Comparison of ENCODE assay signal across 28 mouse cellular contexts in genomic region chr2:119198049-119198448, GRCm38 (mm10). TPM values are rescaled to one million over a fixed set of nuclear protein-coding genes. Genes with fewer than 3 reads are reported as not detected.
DNase-seq lines count a peak whose midpoint lies in the region; ATAC-seq lines count a peak whose summit lies in the region.
"Had no signal": no experiment of that assay in that cellular context is flagged by ENCODE, and none has a peak within 500 bp of the region (broad histone marks: within the 10 kb centered on the region; RNA-seq: fewer than 3 reads in every experiment).

No protein-coding gene starts in this region.

- H3K4me2 ChIP-seq in midbrain, embryonic 16.5 days (ENCODE audit: low read length) = no peak overlapping the region
- H3K4me2 ChIP-seq: hindbrain, embryonic 12.5 days; kidney, embryonic 15.5 days; liver, embryonic 12.5 days; midbrain, embryonic 15.5 days; neural tube, embryonic 12.5 days had no signal

- no peak overlapping the region for H3K9ac ChIP-seq in midbrain, embryonic 16.5 days (ENCODE audit: low read depth, low read length)
- H3K9ac ChIP-seq: hindbrain, embryonic 12.5 days; kidney, embryonic 15.5 days; liver, embryonic 12.5 days; midbrain, embryonic 15.5 days; neural tube, embryonic 12.5 days had no signal

- DNase-seq in heart, embryonic 10.5 days (ENCODE audit: low spot score) = no peak
- no peak for DNase-seq in heart, adult 9 months (ENCODE audit: low spot score in 2 of 2)
- no peak for DNase-seq in midbrain, embryonic 10.5 days (ENCODE audit: low spot score)
- DNase-seq in limb, embryonic 10.5 days (ENCODE audit: low spot score) = no peak
- DNase-seq in retina, postnatal 7 days (ENCODE audit: low read depth, low spot score) = peak; percentile 34
- DNase-seq: adrenal gland, postnatal 14 days; cerebellum, adult 18-20 months; cerebellum, postnatal 10 days; gastrocnemius, postnatal 14 days; heart, postnatal 14 days; lung, adult 18-20 months; lung, postnatal 4 days; right cerebral cortex, postnatal 14 days; thymus, postnatal 4 days had no signal

- H3K4me1 ChIP-seq in heart, embryonic 10.5 days = peaks cover 24% of the 10 kb centered on the region
- H3K4me1 ChIP-seq in midbrain, embryonic 10.5 days = peaks cover 26% of the 10 kb centered on the region
- no peaks in the 10 kb centered on the region for H3K4me1 ChIP-seq in midbrain, embryonic 16.5 days (ENCODE audit: control insufficient read depth, insufficient read depth, low read length)
- H3K4me1 ChIP-seq in limb, embryonic 10.5 days = peaks cover 50% of the 10 kb centered on the region
- H3K4me1 ChIP-seq: neural tube, embryonic 12.5 days had no signal

- no peak for ATAC-seq in midbrain, embryonic 16.5 days
- ATAC-seq in frontal cortex, adult (ENCODE audit: low TSS enrichment) = no peak
- ATAC-seq: forebrain, embryonic 16.5 days; intestine, embryonic 16.5 days; liver, embryonic 12.5 days; midbrain, embryonic 15.5 days had no signal

- no peaks in the 10 kb centered on the region for H3K9me3 ChIP-seq in heart, embryonic 10.5 days
- no peaks in the 10 kb centered on the region for H3K9me3 ChIP-seq in midbrain, embryonic 10.5 days (replicated peaks)
- no peaks in the 10 kb centered on the region for H3K9me3 ChIP-seq in midbrain, embryonic 16.5 days (replicated peaks; ENCODE audit: control insufficient read depth, low read length, poor library complexity, severe bottlenecking)
- no peaks in the 10 kb centered on the region for H3K9me3 ChIP-seq in limb, embryonic 10.5 days (replicated peaks)
- H3K9me3 ChIP-seq: hindbrain, embryonic 12.5 days; kidney, embryonic 15.5 days; liver, embryonic 12.5 days; megakaryocyte, embryonic 14.5 days; midbrain, embryonic 15.5 days; neural tube, embryonic 12.5 days had no signal

- H3K27me3 ChIP-seq in heart, embryonic 10.5 days (ENCODE audit: insufficient read depth, poor library complexity, severe bottlenecking) = no peaks in the 10 kb centered on the region
- H3K27me3 ChIP-seq in midbrain, embryonic 10.5 days (ENCODE audit: low read depth, poor library complexity, severe bottlenecking) = no peaks in the 10 kb centered on the region
- H3K27me3 ChIP-seq in midbrain, embryonic 16.5 days (ENCODE audit: control insufficient read depth, insufficient read depth, low read depth, low read length) = no peaks in the 10 kb centered on the region
- no peaks in the 10 kb centered on the region for H3K27me3 ChIP-seq in limb, embryonic 10.5 days (ENCODE audit: low read depth, poor library complexity, severe bottlenecking)
- H3K27me3 ChIP-seq: hindbrain, embryonic 12.5 days; kidney, embryonic 15.5 days; liver, embryonic 12.5 days; midbrain, embryonic 15.5 days; neural tube, embryonic 12.5 days had no signal

- 0 out of 2 replicates have a peak overlapping the region, but pooled peaks have one; percentile 8 for H3K27ac ChIP-seq in heart, embryonic 10.5 days
- H3K27ac ChIP-seq in midbrain, embryonic 10.5 days (replicated peaks) = 0 out of 2 replicates have a peak overlapping the region, but pooled peaks have one; percentile 24
- no peak overlapping the region for H3K27ac ChIP-seq in midbrain, embryonic 16.5 days (ENCODE audit: low read length)
- peak overlapping the region; percentile 80 for H3K27ac ChIP-seq in limb, embryonic 10.5 days
- H3K27ac ChIP-seq: hindbrain, embryonic 12.5 days; kidney, embryonic 15.5 days; liver, embryonic 12.5 days; neural tube, embryonic 12.5 days had no signal

- H3K36me3 ChIP-seq in heart, embryonic 10.5 days = no peaks in the 10 kb centered on the region
- no peaks in the 10 kb centered on the region for H3K36me3 ChIP-seq in midbrain, embryonic 10.5 days
- H3K36me3 ChIP-seq in midbrain, embryonic 16.5 days (ENCODE audit: control insufficient read depth, insufficient read depth, low read length) = no peaks in the 10 kb centered on the region
- no peaks in the 10 kb centered on the region for H3K36me3 ChIP-seq in limb, embryonic 10.5 days
- H3K36me3 ChIP-seq: hindbrain, embryonic 12.5 days; kidney, embryonic 15.5 days; liver, embryonic 12.5 days; midbrain, embryonic 15.5 days; neural tube, embryonic 12.5 days had no signal

- H3K4me3 ChIP-seq in heart, embryonic 10.5 days = no peak overlapping the region
- no peak overlapping the region for H3K4me3 ChIP-seq in midbrain, embryonic 10.5 days
- H3K4me3 ChIP-seq in midbrain, embryonic 16.5 days (ENCODE audit: low read depth, low read length) = no peak overlapping the region
- H3K4me3 ChIP-seq in limb, embryonic 10.5 days = no peak overlapping the region
- H3K4me3 ChIP-seq: erythroblast, embryonic 14.5 days; hindbrain, embryonic 12.5 days; kidney, embryonic 15.5 days; liver, embryonic 12.5 days; megakaryocyte, embryonic 14.5 days; midbrain, embryonic 15.5 days; neural tube, embryonic 12.5 days had no signal

- 15% methylated on average over 1 of the region's 1 CpGs for WGBS in heart, embryonic 10.5 days
- WGBS in midbrain, embryonic 10.5 days = 18% methylated on average over 1 of the region's 1 CpGs
- 11% methylated on average over 1 of the region's 1 CpGs for WGBS in midbrain, embryonic 16.5 days
- WGBS in limb, embryonic 10.5 days = 65% methylated on average over 1 of the region's 1 CpGs

RNA-seq across cellular contexts. Expression of gene Zfyve19, which starts 10.4 kb away (rescaled TPM):
- polyA plus RNA-seq in heart, embryonic 10.5 days (2016; fragmentation: Nextera tagmentation; extraction: Ambion mirVana) = 46.4 and 50.4 TPM in 2 replicates
- 56.1 and 57.4 TPM in 2 replicates for polyA plus RNA-seq in midbrain, embryonic 10.5 days (2016; fragmentation: Nextera tagmentation; extraction: Ambion mirVana)
- 62.4 and 62.6 TPM in 2 replicates for polyA plus RNA-seq in midbrain, embryonic 16.5 days (2015; fragmentation: Nextera tagmentation; extraction: Ambion mirVana)
- polyA plus RNA-seq in limb, embryonic 10.5 days (2016; fragmentation: Nextera tagmentation; extraction: Ambion mirVana) = 62.1 and 64.2 TPM in 2 replicates

RNA-seq across cellular contexts. Expression of gene Dnajc17, which starts 10.5 kb away (rescaled TPM):
- 14.8 and 19.5 TPM in 2 replicates for polyA plus RNA-seq in heart, embryonic 10.5 days (2016; fragmentation: Nextera tagmentation; extraction: Ambion mirVana)
- 24.5 and 26.2 TPM in 2 replicates for polyA plus RNA-seq in midbrain, embryonic 10.5 days (2016; fragmentation: Nextera tagmentation; extraction: Ambion mirVana)
- 25.9 and 28.5 TPM in 2 replicates for polyA plus RNA-seq in midbrain, embryonic 16.5 days (2015; fragmentation: Nextera tagmentation; extraction: Ambion mirVana)
- 28.7 and 30.4 TPM in 2 replicates for polyA plus RNA-seq in limb, embryonic 10.5 days (2016; fragmentation: Nextera tagmentation; extraction: Ambion mirVana)

RNA-seq across cellular contexts. Expression of gene Gm14137, which starts 23.7 kb away (rescaled TPM):
- polyA plus RNA-seq in heart, embryonic 10.5 days (2016; fragmentation: Nextera tagmentation; extraction: Ambion mirVana) = 0.48 and 0.71 TPM in 2 replicates
- polyA plus RNA-seq in midbrain, embryonic 10.5 days (2016; fragmentation: Nextera tagmentation; extraction: Ambion mirVana) = 0.72 and 1.1 TPM in 2 replicates
- polyA plus RNA-seq in midbrain, embryonic 16.5 days (2015; fragmentation: Nextera tagmentation; extraction: Ambion mirVana) = 1.2 and 1.5 TPM in 2 replicates
- 0.73 and 0.95 TPM in 2 replicates for polyA plus RNA-seq in limb, embryonic 10.5 days (2016; fragmentation: Nextera tagmentation; extraction: Ambion mirVana)
- polyA plus RNA-seq: cortical plate, adult 2 months; erythroblast, embryonic 14.5 days had no signal

RNA-seq across cellular contexts. Expression of gene Gchfr, which starts 30.5 kb away (rescaled TPM):
- 7.4 and 9.1 TPM in 2 replicates for polyA plus RNA-seq in heart, embryonic 10.5 days (2016; fragmentation: Nextera tagmentation; extraction: Ambion mirVana)
- polyA plus RNA-seq in midbrain, embryonic 10.5 days (2016; fragmentation: Nextera tagmentation; extraction: Ambion mirVana) = 2.7 and 3.2 TPM in 2 replicates
- 7.3 and 9.4 TPM in 2 replicates for polyA plus RNA-seq in midbrain, embryonic 16.5 days (2015; fragmentation: Nextera tagmentation; extraction: Ambion mirVana)
- polyA plus RNA-seq in limb, embryonic 10.5 days (2016; fragmentation: Nextera tagmentation; extraction: Ambion mirVana) = 6.5 and 8.4 TPM in 2 replicates

RNA-seq across cellular contexts. Expression of gene Ppp1r14d, which starts 31.7 kb away (rescaled TPM):
- polyA plus RNA-seq in heart, embryonic 10.5 days (2016; fragmentation: Nextera tagmentation; extraction: Ambion mirVana) = 0.18 TPM in 1 of 2 replicates, not detected in the other
- polyA plus RNA-seq in midbrain, embryonic 10.5 days (2016; fragmentation: Nextera tagmentation; extraction: Ambion mirVana) = not detected in 2 replicates
- not detected in 2 replicates for polyA plus RNA-seq in midbrain, embryonic 16.5 days (2015; fragmentation: Nextera tagmentation; extraction: Ambion mirVana)
- polyA plus RNA-seq in limb, embryonic 10.5 days (2016; fragmentation: Nextera tagmentation; extraction: Ambion mirVana) = not detected in 2 replicates
- polyA plus RNA-seq: cortical plate, adult 2 months; erythroblast, embryonic 14.5 days; forebrain, embryonic 11.5 days; forebrain, embryonic 16.5 days; heart, embryonic 14.5 days; liver, embryonic 12.5 days; midbrain, embryonic 15.5 days; neural tube, embryonic 12.5 days had no signal
